Mouse (Mus musculus): ENCODE data around the gene Neurod2.

- TF ChIP-seq CTCF (IDR thresholded peaks at IDR 0.05; ENCODE audit: low read depth) (no peak), EP300 (IDR thresholded peaks at IDR 0.05; ENCODE audit: low read depth) (no peak)
Observed at GRCm38 (mm10) chr11:98323136-98323866, 6.1 kb downstream of the Neurod2 start.

Data from liver, embryonic 14.5 days (tissue).